Mouse (Mus musculus): ENCODE data around the gene Kcnk5. TPM values are rescaled to one million over a fixed set of nuclear protein-coding genes. Genes with fewer than 3 reads are reported as not detected.
A peak's percentile ranks its signal among the peaks of the same experiment; 100 is the strongest.

The Kcnk5 gene
- polyA plus RNA-seq, 1 experiment from 2014 or later, result 5.2 TPM

DNA sequence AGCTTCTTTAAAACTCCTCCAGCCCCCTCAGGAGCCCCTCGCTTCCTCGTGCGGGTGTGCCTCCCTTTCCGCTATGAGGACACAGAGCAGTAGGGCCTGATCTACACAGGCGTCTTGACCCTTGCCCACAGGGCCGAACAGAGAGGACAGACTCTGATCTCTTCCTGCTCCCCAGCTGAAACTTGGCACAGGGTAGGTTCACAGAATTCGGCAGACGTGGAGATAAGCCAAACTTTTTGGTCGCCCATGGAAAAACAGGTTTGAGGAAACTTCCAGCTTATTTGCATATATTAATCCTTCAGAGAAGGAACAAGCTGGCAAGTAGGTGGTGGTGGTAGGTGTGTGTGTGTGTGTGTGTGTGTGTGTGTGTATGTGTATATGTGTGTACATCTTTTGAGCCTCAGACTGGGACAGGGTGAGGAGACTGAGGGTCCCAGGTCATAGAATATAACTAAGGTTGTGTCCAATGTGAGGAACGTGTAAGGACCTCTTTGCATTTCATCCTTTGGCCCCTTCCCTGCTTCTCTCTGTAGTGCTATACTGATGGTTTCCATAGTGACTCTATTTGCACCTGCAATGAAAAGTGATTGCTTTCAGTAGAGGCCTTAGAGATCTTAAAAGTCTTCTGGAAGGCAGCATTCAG lies 43.1 kb upstream of the Kcnk5 start:
- Histone ChIP-seq H3K36me3 (ENCODE audit: insufficient read depth, low read length) (no peaks in the 10 kb centered on the region), H3K9ac (replicated peaks; ENCODE audit: low read depth) (no peak overlapping the region), H3K4me3 (ENCODE audit: low read depth, low read length) (no peak overlapping the region), H3K4me2 (replicated peaks; ENCODE audit: low read depth, low read length) (no peak overlapping the region), H3K9me3 (ENCODE audit: low read length) (no peaks in the 10 kb centered on the region), H3K4me1 (ENCODE audit: insufficient read depth, low read depth, low read length) (no peaks in the 10 kb centered on the region), H3K27me3 (replicated peaks; ENCODE audit: insufficient read depth, low read length) (no peaks in the 10 kb centered on the region), H3K27ac (ENCODE audit: low read length) (no peak overlapping the region)
- TF ChIP-seq CTCF (IDR thresholded peaks at IDR 0.05) (no peak), EP300 (IDR thresholded peaks at IDR 0.05) (no peak)
- DNase-seq (ENCODE audit: low spot score), result no peak
- no peak for ATAC-seq
- 40% methylated on average over 10 of the region's 10 CpGs for WGBS

DNA sequence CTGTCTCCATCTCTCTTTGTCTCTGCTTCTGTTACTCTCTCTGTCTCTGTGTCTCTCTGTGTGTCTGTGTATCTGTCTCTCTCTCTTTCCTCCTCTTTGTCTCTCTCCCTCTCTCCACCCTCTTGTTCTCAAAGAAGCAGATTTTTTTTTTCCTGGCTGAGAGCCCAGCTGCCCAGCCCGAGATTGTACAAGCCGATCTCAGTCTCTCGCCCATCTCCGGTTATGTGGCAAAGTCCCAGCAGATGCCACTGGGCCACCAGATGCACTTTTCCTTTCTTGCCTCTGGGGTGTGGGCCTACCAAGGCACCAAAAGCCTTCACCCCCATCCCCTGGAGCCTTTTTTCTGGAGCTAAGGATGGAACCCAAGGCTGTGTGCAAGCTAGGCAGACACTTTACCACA lies 42.6 kb upstream of the Kcnk5 start:
- TF ChIP-seq EP300 (IDR thresholded peaks at IDR 0.05) (no peak), CTCF (IDR thresholded peaks at IDR 0.05) (no peak)
- H3K9ac ChIP-seq (replicated peaks; ENCODE audit: low read depth), result no peak overlapping the region
- peak; percentile 16 for DNase-seq (ENCODE audit: low spot score)
- no peaks in the 10 kb centered on the region for H3K36me3 ChIP-seq (ENCODE audit: insufficient read depth, low read length)
- H3K9me3 ChIP-seq (ENCODE audit: low read length), result no peaks in the 10 kb centered on the region
- H3K4me3 ChIP-seq (ENCODE audit: low read depth, low read length), result no peak overlapping the region
- no peaks in the 10 kb centered on the region for H3K4me1 ChIP-seq (ENCODE audit: insufficient read depth, low read depth, low read length)
- H3K27me3 ChIP-seq (replicated peaks; ENCODE audit: insufficient read depth, low read length), result no peaks in the 10 kb centered on the region
- ATAC-seq, result no peak
- no peak overlapping the region for H3K4me2 ChIP-seq (replicated peaks; ENCODE audit: low read depth, low read length)
- 11% methylated on average over 4 of the region's 4 CpGs for WGBS
- no peak overlapping the region for H3K27ac ChIP-seq (ENCODE audit: low read length)

DNA sequence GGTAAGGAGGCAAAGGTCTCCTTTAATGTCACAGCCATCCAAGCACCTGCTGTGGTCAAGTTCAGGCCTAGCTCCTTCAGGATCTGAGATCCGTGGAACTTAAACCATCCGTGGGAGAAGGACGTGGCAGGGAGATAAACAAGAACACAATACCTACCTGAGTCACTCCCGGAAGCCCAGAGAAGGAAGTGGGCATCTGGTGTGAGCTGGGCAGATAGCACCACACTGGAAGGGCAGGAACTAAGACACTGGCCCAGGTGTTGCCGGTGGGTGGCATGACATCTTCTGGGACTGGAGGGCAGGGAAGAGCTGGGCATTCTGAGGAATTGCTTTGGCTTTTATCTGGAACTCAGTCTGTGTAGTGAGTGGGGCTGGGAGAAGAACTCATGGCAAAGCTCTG lies 41.6 kb upstream of the Kcnk5 start:
- H3K27me3 ChIP-seq (replicated peaks; ENCODE audit: insufficient read depth, low read length), result no peaks in the 10 kb centered on the region
- H3K4me2 ChIP-seq (replicated peaks; ENCODE audit: low read depth, low read length), result no peak overlapping the region
- 55% methylated on average over 5 of the region's 5 CpGs for WGBS
- H3K4me3 ChIP-seq (ENCODE audit: low read depth, low read length), result no peak overlapping the region
- TF ChIP-seq EP300 (IDR thresholded peaks at IDR 0.05) (no peak), CTCF (IDR thresholded peaks at IDR 0.05) (no peak)
- no peak overlapping the region for H3K9ac ChIP-seq (replicated peaks; ENCODE audit: low read depth)
- DNase-seq (ENCODE audit: low spot score), result no peak
- no peaks in the 10 kb centered on the region for H3K36me3 ChIP-seq (ENCODE audit: insufficient read depth, low read length)
- H3K9me3 ChIP-seq (ENCODE audit: low read length), result no peaks in the 10 kb centered on the region
- H3K4me1 ChIP-seq (ENCODE audit: insufficient read depth, low read depth, low read length), result no peaks in the 10 kb centered on the region
- no peak overlapping the region for H3K27ac ChIP-seq (ENCODE audit: low read length)
- ATAC-seq, result no peak

DNA sequence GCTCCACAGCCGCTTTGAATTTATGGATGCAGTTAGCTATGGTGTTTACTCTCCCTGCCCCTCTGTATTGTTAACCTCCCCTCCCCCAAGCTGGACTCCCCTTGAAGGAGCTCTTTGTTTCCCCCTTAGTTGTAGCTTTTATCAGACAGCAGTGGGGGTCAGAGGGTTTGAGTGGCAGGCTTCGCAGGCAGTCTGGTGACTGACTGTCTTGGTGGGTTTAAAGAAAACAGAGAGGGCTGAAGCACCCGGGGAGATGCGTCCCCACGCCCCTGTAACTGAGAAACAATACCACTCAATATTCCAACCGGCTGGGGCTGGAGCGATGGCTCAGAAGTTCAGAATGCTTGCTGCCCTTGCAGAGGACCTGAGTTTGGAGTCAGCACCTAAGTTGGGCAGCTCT lies 39.5 kb upstream of the Kcnk5 start:
- ATAC-seq (no peak), DNase-seq (ENCODE audit: low spot score) (no peak)
- Histone ChIP-seq H3K9ac (replicated peaks; ENCODE audit: low read depth) (no peak overlapping the region), H3K27me3 (replicated peaks; ENCODE audit: insufficient read depth, low read length) (no peaks in the 10 kb centered on the region), H3K4me2 (replicated peaks; ENCODE audit: low read depth, low read length) (no peak overlapping the region), H3K9me3 (ENCODE audit: low read length) (no peaks in the 10 kb centered on the region), H3K27ac (ENCODE audit: low read length) (no peak overlapping the region), H3K4me1 (ENCODE audit: insufficient read depth, low read depth, low read length) (no peaks in the 10 kb centered on the region), H3K4me3 (ENCODE audit: low read depth, low read length) (no peak overlapping the region), H3K36me3 (ENCODE audit: insufficient read depth, low read length) (no peaks in the 10 kb centered on the region)
- 66% methylated on average over 7 of the region's 7 CpGs for WGBS
- TF ChIP-seq EP300 (IDR thresholded peaks at IDR 0.05) (no peak), CTCF (IDR thresholded peaks at IDR 0.05) (no peak)

DNA sequence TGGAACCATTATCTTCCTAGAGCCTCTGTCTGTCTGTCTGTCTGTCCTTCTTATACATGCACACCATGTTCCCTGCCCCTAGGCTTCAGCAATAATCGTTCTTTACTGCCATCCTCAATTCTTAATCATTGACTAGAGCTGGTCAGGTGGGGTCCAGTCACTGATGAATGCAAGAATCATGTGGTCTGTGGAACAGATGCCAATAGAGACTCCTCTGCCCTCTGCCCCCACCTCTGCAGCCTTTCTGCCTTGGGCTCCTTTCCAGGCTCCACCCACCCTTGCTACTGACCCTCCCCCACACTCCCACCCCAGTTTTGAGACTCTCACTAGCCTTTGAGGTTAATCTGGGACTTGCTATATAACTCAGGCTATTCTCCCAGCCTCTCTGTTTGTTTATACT lies 38.2 kb upstream of the Kcnk5 start:
- ATAC-seq (no peak), DNase-seq (ENCODE audit: low spot score) (no peak)
- H3K27ac ChIP-seq (ENCODE audit: low read length), result no peak overlapping the region

DNA sequence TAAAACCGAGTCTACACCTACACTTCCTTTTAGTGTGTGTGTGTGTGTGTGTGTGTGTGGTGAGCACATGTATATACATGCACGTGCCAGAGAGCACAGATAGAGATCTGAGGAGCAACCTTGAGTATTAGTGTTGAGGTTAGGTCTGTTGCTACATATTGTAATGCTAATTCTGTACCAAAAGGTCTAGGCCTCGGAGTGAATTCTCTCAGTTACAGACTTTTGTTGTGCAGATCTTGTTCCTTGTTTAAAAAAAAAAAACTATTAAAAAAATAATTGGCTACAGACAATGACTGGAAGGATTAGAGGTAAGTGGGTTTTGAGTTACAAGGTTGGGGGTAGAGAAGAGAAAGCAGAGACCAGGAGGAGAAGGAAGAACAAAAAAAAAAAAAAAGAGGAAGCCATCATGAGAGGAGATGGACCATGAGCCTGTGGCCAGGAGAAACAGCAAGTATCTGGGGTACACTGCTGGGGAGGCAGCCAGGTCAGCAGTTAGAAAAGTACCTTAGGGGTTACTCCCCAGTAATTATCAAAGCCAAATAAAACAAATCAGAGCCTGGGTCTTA lies 35.8 kb upstream of the Kcnk5 start:
- Histone ChIP-seq H3K4me1 (ENCODE audit: insufficient read depth, low read depth, low read length) (no peaks in the 10 kb centered on the region), H3K9me3 (ENCODE audit: low read length) (no peaks in the 10 kb centered on the region), H3K9ac (replicated peaks; ENCODE audit: low read depth) (no peak overlapping the region), H3K4me3 (ENCODE audit: low read depth, low read length) (no peak overlapping the region), H3K4me2 (replicated peaks; ENCODE audit: low read depth, low read length) (no peak overlapping the region), H3K27me3 (replicated peaks; ENCODE audit: insufficient read depth, low read length) (no peaks in the 10 kb centered on the region), H3K27ac (ENCODE audit: low read length) (no peak overlapping the region), H3K36me3 (ENCODE audit: insufficient read depth, low read length) (no peaks in the 10 kb centered on the region)
- WGBS, result 53% methylated on average over 3 of the region's 3 CpGs
- DNase-seq (ENCODE audit: low spot score) (no peak), ATAC-seq (no peak)
- TF ChIP-seq CTCF (IDR thresholded peaks at IDR 0.05) (no peak), EP300 (IDR thresholded peaks at IDR 0.05) (no peak)

More for the DNA sequence above, 38.2 kb upstream of the Kcnk5 start:
- H3K4me2 ChIP-seq (replicated peaks; ENCODE audit: low read depth, low read length), result no peak overlapping the region
- WGBS, result 87% methylated on average over 1 of the region's 1 CpGs
- no peak overlapping the region for H3K9ac ChIP-seq (replicated peaks; ENCODE audit: low read depth)
- H3K9me3 ChIP-seq (ENCODE audit: low read length), result no peaks in the 10 kb centered on the region
- H3K4me3 ChIP-seq (ENCODE audit: low read depth, low read length), result no peak overlapping the region
- no peaks in the 10 kb centered on the region for H3K36me3 ChIP-seq (ENCODE audit: insufficient read depth, low read length)
- no peaks in the 10 kb centered on the region for H3K27me3 ChIP-seq (replicated peaks; ENCODE audit: insufficient read depth, low read length)
- TF ChIP-seq CTCF (IDR thresholded peaks at IDR 0.05) (no peak), EP300 (IDR thresholded peaks at IDR 0.05) (no peak)
- no peaks in the 10 kb centered on the region for H3K4me1 ChIP-seq (ENCODE audit: insufficient read depth, low read depth, low read length)
